Mouse (Mus musculus) intestine, postnatal 0 days (tissue): ENCODE measurements at regions not wholly inside any gene's neighbourhood (a gene's known extent, or its start where the extent isn't known, plus 50 kb on each side); places are given as distances from the start of the nearest gene placed in this dataset.

Experiments
- ATAC-seq: fragments of 200-750 bp; cut with Nextera tagmentation; 2 replicates; pipeline ENCODE4 v1.8.0; 2017; ENCODE audit warnings: mild to moderate bottlenecking, moderate TSS enrichment, moderate library complexity
- H3K27ac ChIP-seq: fragments of 300-500 bp; sonication (generic); 2 replicates; pipeline ENCODE4 v1.5.1; 2014; ENCODE audit warnings: mild to moderate bottlenecking, low read depth, low read length, moderate library complexity
- H3K27me3 ChIP-seq: fragments of 300-500 bp; sonication (generic); replicated peaks from 2 replicates; pipeline ENCODE4 v1.6.1; 2014; ENCODE audit warnings: low read length, mixed read lengths; ENCODE audit not compliant: control insufficient read depth, insufficient read depth
- H3K36me3 ChIP-seq: fragments of 300-500 bp; sonication (generic); 2 replicates; pipeline ENCODE4 v1.6.1; 2014; ENCODE audit warnings: mild to moderate bottlenecking, moderate library complexity; ENCODE audit not compliant: control insufficient read depth, insufficient read depth
- H3K4me1 ChIP-seq: fragments of 300-500 bp; sonication (generic); replicated peaks from 2 replicates; pipeline ENCODE4 v1.6.1; 2014; ENCODE audit warnings: antibody characterized with exemption, low read length, mixed read lengths; ENCODE audit not compliant: control insufficient read depth, insufficient read depth
- H3K4me2 ChIP-seq: fragments of 300-500 bp; sonication (generic); replicated peaks from 2 replicates; pipeline ENCODE4 v1.6.1; 2014; ENCODE audit warnings: low read depth, mild to moderate bottlenecking, moderate library complexity
- H3K4me3 ChIP-seq: fragments of 300-500 bp; sonication (generic); 2 replicates; pipeline ENCODE4 v1.5.1; 2014; ENCODE audit warnings: low read depth, low read length
- H3K9ac ChIP-seq: fragments of 300-500 bp; sonication (generic); 2 replicates; pipeline ENCODE4 v1.6.1; 2014; ENCODE audit warnings: mild to moderate bottlenecking, low read depth, low read length
- H3K9me3 ChIP-seq: fragments of 300-500 bp; sonication (generic); 2 replicates; pipeline ENCODE4 v1.6.1; 2016; ENCODE audit warnings: mixed run types; ENCODE audit not compliant: control insufficient read depth
- CTCF ChIP-seq: sonication (generic); IDR thresholded peaks from 2 replicates; pipeline ENCODE4 v1.5.1; 2016; ENCODE audit warnings: low read depth, mild to moderate bottlenecking, control low read depth, antibody characterized with exemption, moderate library complexity
- WGBS: fragments of 180-500 bp; shearing (Covaris S2); extraction: QIAGEN DNeasy Blood & Tissue Kit; methylation state at CpG from one replicate; pipeline ENCODE4 v1.1.7; 2014; 5-methylcytosine and 5-hydroxymethylcytosine counted together

GRCm38 (mm10) chr1:43633246-43633645 is 97.2 kb upstream of the 1500015O10Rik start:
- no peak overlapping the region for H3K9ac ChIP-seq
- no peak for TF ChIP-seq CTCF
- H3K4me2 ChIP-seq, result no peak overlapping the region
- no peaks in the 10 kb centered on the region for H3K9me3 ChIP-seq
- no peak overlapping the region for H3K27ac ChIP-seq
- 69% methylated on average over 3 of the region's 3 CpGs for WGBS
- H3K36me3 ChIP-seq, result no peaks in the 10 kb centered on the region
- no peaks in the 10 kb centered on the region for H3K27me3 ChIP-seq
- H3K4me1 ChIP-seq, result no peaks in the 10 kb centered on the region
- H3K4me3 ChIP-seq, result no peak overlapping the region
- ATAC-seq, result no peak

GRCm38 (mm10) chr1:43635718-43636117 is 94.7 kb upstream of the 1500015O10Rik start:
- Histone ChIP-seq H3K4me3 (no peak overlapping the region), H3K9me3 (no peaks in the 10 kb centered on the region), H3K9ac (no peak overlapping the region), H3K27me3 (no peaks in the 10 kb centered on the region), H3K27ac (no peak overlapping the region), H3K4me1 (no peaks in the 10 kb centered on the region), H3K36me3 (no peaks in the 10 kb centered on the region), H3K4me2 (no peak overlapping the region)
- whole genome bisulfite sequencing, result 69% methylated on average over 3 of the region's 3 CpGs
- no peak for ATAC-seq
- TF ChIP-seq CTCF, result peak; percentile 77

DNA sequence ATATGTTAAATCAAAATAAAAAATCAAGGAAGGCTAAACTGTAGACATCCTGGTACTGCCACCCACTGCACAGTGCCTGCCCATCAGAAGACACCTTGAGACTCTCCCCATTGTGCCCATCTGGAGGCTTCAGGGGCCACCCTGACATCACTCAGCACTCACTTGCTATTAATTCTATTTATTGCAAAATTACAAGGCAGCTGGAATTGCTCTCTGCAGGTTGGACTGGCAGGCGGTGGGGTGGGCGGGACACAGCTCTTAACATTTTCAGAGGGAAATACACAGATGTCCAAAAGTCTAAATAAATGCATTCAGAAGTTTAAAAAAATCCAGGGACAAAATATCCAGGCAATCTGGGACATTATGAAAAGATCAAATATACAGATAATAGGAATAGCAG is 92.4 kb upstream of the 1500015O10Rik start:
- no peaks in the 10 kb centered on the region for H3K4me1 ChIP-seq
- no peak overlapping the region for H3K27ac ChIP-seq
- H3K27me3 ChIP-seq, result no peaks in the 10 kb centered on the region
- no peak for TF ChIP-seq CTCF
- no peak overlapping the region for H3K9ac ChIP-seq
- H3K36me3 ChIP-seq, result no peaks in the 10 kb centered on the region
- no peak overlapping the region for H3K4me2 ChIP-seq
- no peak overlapping the region for H3K4me3 ChIP-seq
- H3K9me3 ChIP-seq, result no peaks in the 10 kb centered on the region
- ATAC-seq, result no peak
- 74% methylated on average over 2 of the region's 2 CpGs for WGBS

DNA sequence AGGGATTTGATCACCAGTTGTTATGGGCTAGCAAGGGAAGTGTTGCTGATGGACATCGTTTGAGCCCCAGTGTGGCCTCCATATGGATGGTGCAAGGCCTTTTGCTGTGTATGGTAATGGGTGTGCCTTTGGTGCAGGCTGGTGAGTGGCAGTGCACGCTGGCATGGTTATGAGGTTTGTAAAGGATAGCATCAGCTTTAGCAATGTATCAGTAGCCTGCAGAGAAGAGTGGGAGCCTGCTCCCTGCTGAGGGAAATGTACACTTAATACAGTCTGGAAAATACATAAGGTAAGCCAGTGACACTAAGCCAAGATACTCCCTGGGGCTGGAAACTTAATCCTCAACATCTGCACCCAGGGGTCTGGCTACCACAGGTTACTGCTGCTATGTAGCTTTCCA is 58.4 kb upstream of the 1500015O10Rik start:
- no peaks in the 10 kb centered on the region for H3K36me3 ChIP-seq
- no peaks in the 10 kb centered on the region for H3K27me3 ChIP-seq
- no peak for ATAC-seq
- H3K4me1 ChIP-seq, result no peaks in the 10 kb centered on the region
- 59% methylated on average over 2 of the region's 2 CpGs for WGBS
- no peak for TF ChIP-seq CTCF
- no peak overlapping the region for H3K4me3 ChIP-seq
- H3K9me3 ChIP-seq, result no peaks in the 10 kb centered on the region
- H3K27ac ChIP-seq, result no peak overlapping the region
- no peak overlapping the region for H3K9ac ChIP-seq
- no peak overlapping the region for H3K4me2 ChIP-seq
